In the genomic region with DNA sequence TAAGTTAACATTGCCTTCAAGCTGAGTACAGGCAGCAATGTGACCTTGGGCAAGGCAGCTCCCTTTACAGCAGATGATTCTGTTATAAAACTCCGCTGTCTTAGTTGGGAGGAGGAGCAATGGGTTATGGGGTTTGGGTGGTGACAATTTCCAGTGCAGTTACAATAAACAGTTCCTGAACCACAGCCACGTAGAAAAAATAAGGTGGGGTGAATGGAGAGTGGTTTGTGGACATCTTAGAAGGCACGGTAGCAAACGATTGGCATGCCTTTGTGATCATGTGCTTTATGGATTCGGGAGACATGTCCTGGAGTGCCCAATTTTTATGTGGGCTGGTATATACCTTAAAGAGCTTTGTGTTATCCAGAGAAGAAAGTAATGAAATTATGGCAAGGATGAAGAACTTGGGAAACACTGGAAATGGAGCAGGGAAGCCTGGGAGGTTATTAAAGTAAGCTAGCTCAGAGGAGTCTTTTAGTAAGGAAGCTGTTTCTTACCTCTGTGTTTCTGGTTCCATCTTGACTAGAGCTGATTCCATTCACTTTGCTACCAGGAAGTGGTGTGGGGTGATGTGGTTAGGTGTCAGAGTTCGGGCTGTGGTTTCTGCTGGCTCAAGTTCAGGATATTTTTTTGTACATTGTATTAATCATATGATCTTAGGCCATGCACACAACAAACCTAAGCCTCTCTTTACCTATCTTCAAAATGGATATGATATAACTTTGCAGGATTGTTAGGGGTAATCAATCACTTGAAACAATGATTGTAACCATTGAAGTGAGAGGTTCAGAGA, we compare ENCODE assay signal across 16 mouse cellular contexts. TPM values are rescaled to one million over a fixed set of nuclear protein-coding genes. Genes with fewer than 3 reads are reported as not detected.
DNase-seq lines count a peak whose midpoint lies in the region; ATAC-seq and TF ChIP-seq lines count a peak whose summit lies in the region.
"Had no signal": no experiment of that assay in that cellular context is flagged by ENCODE, and none has a peak within 500 bp of the region (broad histone marks: within the 10 kb centered on the region; RNA-seq: fewer than 3 reads in every experiment).

No protein-coding gene starts in this region.

- TF ChIP-seq CTCF in lung, postnatal 0 days (IDR thresholded peaks at IDR 0.05): no peak

- no peak overlapping the region for H3K27ac ChIP-seq in lung, postnatal 0 days (ENCODE audit: low read length)
- H3K27ac ChIP-seq: kidney, postnatal 0 days; limb, embryonic 13.5 days had no signal

- peak; percentile 12 to 32 for DNase-seq in lung, adult 18-20 months
- DNase-seq in lung, postnatal 0 days (ENCODE audit: low spot score): no peak
- peak; percentile 81 for DNase-seq in CD4-positive helper T cell, adult 2 months (ENCODE audit: low read depth, low spot score)
- DNase-seq in urinary bladder, postnatal 14 days (ENCODE audit: low spot score): no peak
- DNase-seq in frontal cortex, adult 2 months (ENCODE audit: extremely low spot score in 1 of 2, low spot score in 1 of 2): no peak
- no peak for DNase-seq in testis, postnatal 10 days (ENCODE audit: low spot score)
- DNase-seq: cerebellum, postnatal 25 days; gastrocnemius, postnatal 14 days; heart, postnatal 4 days had no signal

- no peak overlapping the region for H3K4me3 ChIP-seq in lung, postnatal 0 days (ENCODE audit: low read depth, low read length)
- H3K4me3 ChIP-seq: heart, embryonic 12.5 days; limb, embryonic 13.5 days had no signal

- no peaks in the 10 kb centered on the region for H3K27me3 ChIP-seq in lung, postnatal 0 days (replicated peaks; ENCODE audit: insufficient read depth, low read length)
- H3K27me3 ChIP-seq: heart, embryonic 12.5 days; limb, embryonic 13.5 days had no signal

- WGBS in lung, postnatal 0 days: 58% methylated on average over 6 of the region's 6 CpGs

- no peak for TF ChIP-seq EP300 in lung, postnatal 0 days (IDR thresholded peaks at IDR 0.05)

- H3K36me3 ChIP-seq in lung, postnatal 0 days (ENCODE audit: insufficient read depth, low read length): no peaks in the 10 kb centered on the region
- H3K36me3 ChIP-seq: heart, embryonic 12.5 days; limb, embryonic 13.5 days had no signal

- H3K9me3 ChIP-seq in lung, postnatal 0 days (ENCODE audit: low read length): no peaks in the 10 kb centered on the region
- H3K9me3 ChIP-seq: heart, embryonic 12.5 days; limb, embryonic 13.5 days had no signal

- H3K4me1 ChIP-seq in lung, postnatal 0 days (ENCODE audit: insufficient read depth, low read depth, low read length): no peaks in the 10 kb centered on the region
- H3K4me1 ChIP-seq: heart, embryonic 12.5 days; limb, embryonic 13.5 days had no signal

- H3K4me2 ChIP-seq in lung, postnatal 0 days (replicated peaks; ENCODE audit: low read depth, low read length): no peak overlapping the region
- H3K4me2 ChIP-seq: heart, embryonic 12.5 days; limb, embryonic 13.5 days had no signal

- no peak for ATAC-seq in lung, postnatal 0 days
- peak; percentile 72 for ATAC-seq in common myeloid progenitor, adult 5-6 weeks (replicated peaks; ENCODE audit: low read depth, poor library complexity, severe bottlenecking)
- ATAC-seq in megakaryocyte-erythroid progenitor cell, adult 5-6 weeks (replicated peaks; ENCODE audit: low FRiP score, low TSS enrichment, poor library complexity, severe bottlenecking): 0 out of 2 replicates have a peak, but pooled peaks have one; percentile 43
- ATAC-seq: forebrain, embryonic 16.5 days had no signal

- no peak overlapping the region for H3K9ac ChIP-seq in lung, postnatal 0 days (replicated peaks; ENCODE audit: low read depth)
- H3K9ac ChIP-seq: heart, embryonic 12.5 days; limb, embryonic 13.5 days had no signal

RNA-seq across cellular contexts. Expression of a gene that starts 53.5 kb away (rescaled TPM):
- polyA plus RNA-seq in lung, postnatal 0 days (2015; fragmentation: Nextera tagmentation; extraction: Ambion mirVana): 0.16 and 0.20 TPM in 2 replicates
- total RNA-seq in common myeloid progenitor, adult 5-6 weeks (2017): 0.27 and 0.92 TPM in 2 replicates
- total RNA-seq in megakaryocyte-erythroid progenitor cell, adult 5-6 weeks (2014; fragmentation: Nextera tagmentation): 1.2 and 2.3 TPM in 2 replicates
- total RNA-seq in megakaryocyte-erythroid progenitor cell, adult 5-6 weeks (2017): not detected in 2 replicates
- polyA plus RNA-seq in frontal cortex, adult 2 months (2012; rRNA removed): 0.12 and 0.13 TPM in 2 replicates
- total RNA-seq: gastrocnemius, postnatal 14 days; heart, postnatal 4 days had no signal
- polyA plus RNA-seq: embryonic facial prominence, embryonic 11.5 days; forebrain, embryonic 16.5 days; heart, embryonic 12.5 days; limb, embryonic 13.5 days had no signal

Comparison
In these comparisons a context has a peak if more than half of its experiments do, and no peak if none do; other contexts are left out.
1. DNase-seq: peak in lung, adult 18-20 months (2 of 2) and CD4-positive helper T cell, adult 2 months (single experiment); none in lung, postnatal 0 days (single experiment), urinary bladder, postnatal 14 days (single experiment), frontal cortex, adult 2 months (0 of 2) and testis, postnatal 10 days (single experiment).